Mouse (Mus musculus) cerebellum, adult 2 months (tissue): ENCODE measurements at regions not wholly inside any gene's neighbourhood (a gene's known extent, or its start where the extent isn't known, plus 50 kb on each side); places are given as distances from the start of the nearest gene placed in this dataset.

Experiments
- CTCF ChIP-seq: fragments of 200-500 bp; IDR thresholded peaks from 2 replicates; pipeline ENCODE4 v1.5.1; 2011; ENCODE audit warnings: low read depth, mild to moderate bottlenecking, control low read depth, low read length, moderate library complexity, borderline replicate concordance; ENCODE audit not compliant: insufficient read depth
- POLR2A ChIP-seq: fragments of 200-500 bp; IDR thresholded peaks from 2 replicates; pipeline ENCODE4 v1.6.1; 2011; ENCODE audit warnings: low read length, control low read depth, borderline replicate concordance; ENCODE audit not compliant: insufficient read depth

- TF ChIP-seq POLR2A (no peak), CTCF (no peak)
These were observed 102.4 kb downstream of the Gm12728 start for GRCm38 (mm10) chr4:105892065-105892464.
